Mouse (Mus musculus) adrenal gland, postnatal 25 days (tissue): Measurements from ENCODE around the gene Gm5134. TPM values are rescaled to one million over a fixed set of nuclear protein-coding genes. Genes with fewer than 3 reads are reported as not detected.
A peak's percentile ranks its signal among the peaks of the same experiment; 100 is the strongest.
"Not testable (repeated sequence)": the region's sequence is repeated elsewhere in the genome, so short reads cannot be mapped to it uniquely, and the experiment has no call there.

Source experiments
- DNase-seq: peaks from one replicate; pipeline ENCODE4 v3.0.0; 2021; ENCODE audit warnings: mixed read lengths
- total RNA-seq: library from RNA; stranded (reverse); gene quantifications from 2 replicates; pipeline ENCODE4 v1.2.3, GENCODE M21; 2021

Gene Gm5134
- total RNA-seq, 1 experiment from 2014 or later, result not detected

- DNase-seq, result not testable (repeated sequence)
Measured at GRCm38 (mm10) chr10:75994531-75995210, 40.4 kb downstream of the Gm5134 start.

- DNase-seq, result no peak
Measured at GRCm38 (mm10) chr10:75995463-75995862, 41.1 kb downstream of the Gm5134 start.

GRCm38 (mm10) chr10:75996315-75996714 is 42.0 kb downstream of the Gm5134 start:
- no peak for DNase-seq

DNA sequence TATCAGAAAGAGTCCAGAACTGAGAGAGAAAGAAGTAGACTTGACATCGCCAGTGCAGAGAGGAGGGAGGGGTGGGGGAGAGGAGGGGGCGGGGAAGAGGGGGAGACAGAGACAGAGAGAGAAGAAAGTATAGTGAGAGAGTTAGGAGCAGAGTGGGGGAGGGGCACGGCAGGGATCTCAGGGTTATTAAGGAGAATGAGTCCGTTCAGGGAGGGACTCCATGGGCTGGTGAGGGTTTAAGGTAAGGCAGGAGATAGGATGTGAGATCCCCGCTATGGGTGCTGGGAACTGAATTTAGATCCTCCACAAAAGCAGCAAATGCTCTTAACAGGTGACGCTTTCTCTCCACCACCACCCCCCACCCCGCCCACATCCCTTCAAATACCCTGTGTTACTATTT is 46.8 kb downstream of the Gm5134 start:
- DNase-seq, result no peak

DNA sequence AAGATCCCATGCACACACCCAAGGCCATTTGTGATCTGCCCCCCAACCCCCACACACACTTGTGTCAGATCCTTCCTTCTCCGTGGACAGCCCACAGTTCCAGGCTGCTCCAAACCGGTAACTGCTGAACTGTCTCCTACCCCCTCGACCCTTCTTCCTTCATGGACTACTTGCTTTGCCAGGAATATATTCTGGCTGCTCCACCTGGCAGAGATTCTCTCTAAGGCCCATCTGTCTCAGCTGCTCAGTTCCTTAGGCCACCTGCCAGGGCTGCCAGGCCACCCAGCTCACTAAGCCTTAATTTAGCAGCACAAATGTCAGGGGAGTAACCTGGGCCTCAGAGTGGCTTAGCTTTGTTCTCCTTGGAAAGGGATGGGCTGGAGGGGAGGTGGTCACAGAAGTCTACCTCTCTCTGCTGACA is 47.8 kb downstream of the Gm5134 start:
- peak; percentile 18 for DNase-seq

- DNase-seq, result no peak
Measured at GRCm38 (mm10) chr10:76002615-76003014, 48.3 kb downstream of the Gm5134 start.

GRCm38 (mm10) chr10:76003221-76003620 is 48.9 kb downstream of the Gm5134 start:
- DNase-seq, result no peak

DNA sequence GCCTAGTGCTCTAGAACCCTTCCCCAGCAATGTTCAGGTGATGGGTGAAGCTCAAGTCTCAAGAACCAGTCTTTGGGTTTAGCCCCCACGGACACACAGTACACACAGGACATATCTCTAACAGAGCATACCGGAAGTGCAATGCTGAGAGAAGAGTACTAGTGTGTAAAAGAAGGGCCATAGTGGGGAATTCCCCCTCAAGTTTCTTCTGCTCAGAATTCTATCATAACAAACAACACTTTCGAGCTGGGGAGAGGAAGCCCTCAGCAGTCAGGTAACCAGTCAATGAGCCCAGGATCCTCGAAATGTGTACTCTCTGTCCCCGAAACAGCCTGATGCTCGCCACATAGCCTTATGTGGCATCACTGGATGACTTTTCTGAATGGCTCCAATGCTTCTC is 52.1 kb downstream of the Gm5134 start:
- no peak for DNase-seq

GRCm38 (mm10) chr10:76009812-76010211 is 55.5 kb downstream of the Gm5134 start:
- DNase-seq, result no peak

DNA sequence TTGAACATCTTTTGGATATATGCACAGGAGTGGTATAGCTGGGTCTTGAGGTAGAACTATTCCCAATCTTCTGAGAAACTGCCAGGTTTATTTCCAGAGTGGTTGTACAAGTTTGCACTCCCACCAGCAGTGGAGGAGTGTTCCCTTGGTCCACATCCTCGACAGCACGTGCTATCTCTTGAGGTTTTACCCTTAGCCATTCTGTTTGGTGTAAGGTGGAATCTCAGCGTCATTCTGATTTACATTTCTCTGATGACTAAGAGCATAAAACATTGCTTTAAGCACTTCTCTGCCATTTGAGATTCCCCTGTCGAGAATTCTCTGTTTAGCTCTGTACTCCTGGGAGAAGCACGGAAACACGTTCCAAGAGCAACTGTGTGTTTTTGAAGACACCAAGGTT is 58.6 kb downstream of the Gm5134 start:
- no peak for DNase-seq

DNA sequence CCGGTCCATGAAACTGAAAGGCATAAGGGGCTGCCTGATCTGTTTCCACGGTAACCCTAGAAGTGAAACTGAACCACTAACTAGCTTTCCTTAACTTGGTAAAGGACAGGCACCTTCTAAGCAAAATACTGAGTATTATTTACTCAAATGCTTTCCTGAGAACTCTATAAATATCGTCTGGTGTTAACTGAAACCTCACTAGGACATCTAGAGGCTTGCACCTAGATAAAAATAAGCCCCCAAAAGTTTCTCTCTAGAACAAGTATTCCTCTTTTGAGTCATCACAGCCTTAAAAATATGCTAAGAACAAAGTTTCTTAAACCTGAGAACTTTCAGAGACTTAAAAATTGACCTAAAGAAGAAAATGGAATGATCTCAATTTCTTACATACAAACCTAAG is 62.6 kb downstream of the Gm5134 start:
- DNase-seq, result no peak

DNA sequence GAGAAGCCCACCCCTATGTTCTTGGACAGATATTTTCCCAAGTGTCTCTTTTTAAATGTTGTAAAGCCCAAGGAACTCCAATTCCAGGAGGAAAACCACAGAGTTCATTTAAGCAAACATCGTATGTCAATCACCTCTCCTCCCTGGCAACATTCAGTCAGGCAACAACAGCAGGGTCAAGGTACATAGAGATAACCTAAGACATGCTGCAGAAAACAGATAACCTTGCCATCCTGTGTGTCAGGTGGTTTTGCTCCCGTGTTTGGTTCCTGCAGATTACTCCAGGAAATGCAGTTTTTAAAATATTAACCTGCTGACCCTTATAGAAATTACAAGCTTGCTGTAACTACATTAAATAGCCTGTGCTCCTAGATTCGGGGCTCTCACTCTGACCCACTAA is 67.4 kb downstream of the Gm5134 start:
- no peak for DNase-seq

DNA sequence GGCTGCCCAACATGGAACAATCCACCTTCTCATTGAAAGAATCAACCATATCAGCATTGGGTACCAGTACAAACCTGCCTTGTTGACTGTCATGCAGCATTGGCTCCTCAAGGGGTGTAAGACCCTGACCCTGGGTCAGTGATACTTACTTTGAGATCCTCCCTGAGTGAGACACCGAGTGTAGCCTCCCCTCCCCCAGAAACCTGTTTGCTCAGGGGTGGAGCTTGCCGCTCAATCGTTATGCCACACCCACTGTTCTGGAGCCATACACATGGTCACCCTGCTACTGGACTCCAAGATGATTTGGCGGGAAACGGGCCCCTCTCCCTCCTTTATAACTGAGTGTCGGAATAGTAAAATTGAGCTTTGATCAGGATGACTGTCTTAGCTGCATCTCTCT is 69.6 kb downstream of the Gm5134 start:
- no peak for DNase-seq

DNA sequence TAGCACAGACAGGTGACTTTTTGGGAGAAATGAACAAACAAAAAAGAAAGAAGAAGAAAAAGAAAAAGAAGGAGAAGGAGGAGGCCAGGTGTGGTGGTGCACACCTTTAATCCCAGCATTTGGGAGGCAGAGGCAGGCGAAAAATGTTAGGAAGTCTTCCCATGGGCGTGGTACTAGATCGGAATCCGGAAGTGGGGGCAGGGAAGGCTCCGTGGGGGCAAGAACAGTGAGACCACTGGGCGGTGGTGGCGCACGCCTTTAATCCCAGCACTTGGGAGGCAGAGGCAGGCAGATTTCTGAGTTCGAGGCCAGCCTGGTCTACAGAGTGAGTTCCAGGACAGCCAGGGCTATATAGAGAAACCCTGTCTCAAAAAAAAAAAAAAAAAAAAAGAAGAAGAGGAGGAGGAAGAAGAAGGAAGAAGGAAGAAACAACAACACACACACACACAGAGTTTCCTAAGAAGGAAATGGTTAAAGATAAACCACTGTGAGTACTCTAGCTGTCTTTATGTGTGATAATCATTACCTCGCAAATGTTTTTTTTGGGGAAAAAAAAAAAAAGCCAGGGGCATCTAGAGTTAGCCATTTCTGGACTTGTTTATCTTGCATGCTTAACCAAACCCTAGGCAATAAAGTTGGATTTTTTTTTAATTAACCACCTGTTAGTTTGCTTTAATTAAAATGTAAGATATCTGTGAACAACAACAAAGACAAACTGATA is 71.3 kb downstream of the Gm5134 start:
- no peak for DNase-seq

- DNase-seq, result no peak
Measured at GRCm38 (mm10) chr10:76027127-76028015, 73.1 kb downstream of the Gm5134 start.

- DNase-seq, result no peak
Measured at GRCm38 (mm10) chr10:76028016-76028366, 73.7 kb downstream of the Gm5134 start.

DNA sequence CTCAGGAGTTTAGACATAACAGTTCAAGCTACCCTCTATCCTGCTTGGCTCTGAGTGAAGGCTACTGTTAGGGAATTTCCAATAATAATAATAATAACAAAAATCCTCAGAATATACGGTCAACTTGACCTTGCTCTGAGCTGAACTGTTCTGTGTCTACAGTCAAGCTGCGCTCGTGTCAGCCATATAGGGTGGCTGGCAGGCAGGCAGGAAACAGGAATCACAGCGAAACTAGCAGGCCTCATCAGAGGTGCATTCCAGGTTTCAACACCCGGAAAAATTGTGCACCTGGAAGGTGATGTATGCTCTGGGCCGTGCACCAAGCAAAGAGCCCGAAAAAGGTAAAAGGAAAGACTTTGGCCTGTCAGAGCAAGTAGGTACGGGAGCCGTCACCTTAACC is 74.1 kb downstream of the Gm5134 start:
- DNase-seq, result no peak

DNA sequence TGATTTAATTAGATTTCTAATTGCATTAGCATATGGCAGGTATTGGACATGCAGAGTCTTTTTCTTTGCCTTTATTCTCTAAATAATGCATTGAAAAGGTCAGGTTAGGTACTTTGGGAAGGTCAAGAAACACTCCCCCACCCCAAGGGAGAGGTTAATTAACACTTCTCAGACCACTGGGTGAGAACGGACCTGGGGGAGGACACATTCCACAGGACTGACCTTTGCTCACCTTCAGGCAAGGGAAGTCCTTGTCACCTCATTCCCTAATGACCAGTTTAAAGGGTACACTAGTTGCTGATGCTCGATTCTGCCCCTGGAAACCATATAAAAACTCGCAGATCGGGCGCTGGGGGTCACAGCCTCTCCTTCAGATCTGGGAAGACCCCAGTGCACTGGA is 75.0 kb downstream of the Gm5134 start:
- DNase-seq, result no peak

DNA sequence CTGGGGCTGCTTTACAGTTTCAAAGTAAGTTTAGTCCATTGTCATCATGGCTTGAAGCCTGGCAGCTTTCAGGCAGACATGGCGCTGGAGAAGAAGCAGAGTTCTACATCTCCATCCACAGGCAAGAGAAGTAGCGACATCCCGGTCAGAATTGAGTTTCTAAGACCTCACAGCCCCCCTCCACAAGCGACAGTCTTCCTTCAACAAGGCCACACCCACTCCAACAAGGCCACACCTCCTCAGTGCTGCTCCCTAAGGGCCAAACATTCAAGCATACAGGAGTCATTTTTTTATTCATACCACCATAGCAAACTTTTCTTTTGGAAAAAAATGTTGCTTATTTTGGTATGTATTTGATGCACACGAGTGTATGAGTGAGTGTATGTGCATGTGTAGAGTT is 76.2 kb downstream of the Gm5134 start:
- no peak for DNase-seq

- peak; percentile 15 for DNase-seq
Measured at GRCm38 (mm10) chr10:76031511-76032401, 77.4 kb downstream of the Gm5134 start.

- DNase-seq, result peak; percentile 97
Measured at GRCm38 (mm10) chr10:76032402-76033118, 78.2 kb downstream of the Gm5134 start, which contains the start of gene Zfp280b. Gene Zfp280b, plus strand, starts transcription at chr10:76032650.
